Mouse (Mus musculus) mesoderm, embryonic 11.5 days (tissue): ENCODE results near the gene Pou2f1.

Experiments
- DNase-seq: peaks from one replicate; pipeline ENCODE4 v3.0.0-alpha.2; 2012; ENCODE audit warnings: low read depth, low spot score

Pou2f1 gene

DNA sequence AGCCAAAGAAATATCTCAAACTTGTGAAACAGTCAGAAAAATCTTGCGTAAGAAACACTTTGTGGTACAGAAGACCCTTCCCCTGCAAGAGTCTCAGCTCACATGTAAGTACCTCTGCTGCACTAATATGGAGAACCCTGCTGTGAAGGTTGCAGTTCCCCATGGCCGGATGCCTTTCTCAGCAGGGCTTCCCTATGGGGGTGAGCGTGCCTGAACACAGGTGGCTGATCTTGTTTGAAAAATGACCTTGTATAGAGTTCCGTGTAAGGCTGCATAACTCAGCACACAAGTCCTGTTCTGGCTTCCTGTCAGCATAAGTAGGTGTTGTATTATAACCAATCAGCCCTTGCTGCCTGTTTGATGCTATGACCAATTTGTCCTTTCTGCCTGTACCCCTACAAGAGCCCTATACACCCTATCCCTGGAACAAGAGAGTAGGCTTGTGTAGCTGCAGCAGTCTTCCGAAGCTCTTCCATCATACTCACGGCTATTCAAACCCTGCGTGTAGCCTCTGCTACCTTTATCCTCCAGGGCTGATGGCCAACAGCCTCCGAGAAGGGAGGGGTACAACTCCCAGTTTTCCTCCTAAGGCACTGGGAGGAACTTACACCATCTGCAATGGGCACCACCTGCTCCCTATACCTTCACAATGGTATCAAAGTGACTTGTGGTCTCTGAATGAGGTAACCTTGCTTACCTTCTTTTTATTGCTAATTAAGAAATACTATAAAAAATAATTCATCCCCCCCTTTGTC, 120.2 kb downstream of the Pou2f1 start:
- DNase-seq: peak; percentile 51

- no peak for DNase-seq
Observed at GRCm38 (mm10) chr1:165878751-165879150, 123.7 kb downstream of the Pou2f1 start.

- no peak for DNase-seq
Observed at GRCm38 (mm10) chr1:165875520-165876284, 126.8 kb downstream of the Pou2f1 start.

DNA sequence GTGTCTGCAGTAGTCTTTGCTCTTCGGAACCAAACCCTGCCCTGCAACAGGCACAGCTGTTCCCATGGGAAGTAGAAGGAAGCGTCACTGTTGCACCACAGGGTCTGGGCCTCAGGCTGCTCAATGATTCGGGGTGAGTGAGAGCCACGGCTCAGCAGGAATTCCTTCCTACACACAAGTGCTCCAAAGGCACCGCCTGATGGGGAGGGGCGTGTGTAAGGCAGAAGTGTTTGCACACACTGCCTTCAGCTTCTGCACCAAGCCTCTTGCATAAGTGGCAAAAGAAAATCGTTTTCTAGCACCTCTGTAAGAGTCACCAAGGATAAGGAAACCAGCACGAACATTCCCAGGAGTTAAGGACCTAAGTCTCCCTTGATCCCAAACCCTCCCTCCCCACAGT, 127.8 kb downstream of the Pou2f1 start:
- no peak for DNase-seq

- DNase-seq: no peak
Observed at GRCm38 (mm10) chr1:165868659-165869058, 133.8 kb downstream of the Pou2f1 start.

DNA sequence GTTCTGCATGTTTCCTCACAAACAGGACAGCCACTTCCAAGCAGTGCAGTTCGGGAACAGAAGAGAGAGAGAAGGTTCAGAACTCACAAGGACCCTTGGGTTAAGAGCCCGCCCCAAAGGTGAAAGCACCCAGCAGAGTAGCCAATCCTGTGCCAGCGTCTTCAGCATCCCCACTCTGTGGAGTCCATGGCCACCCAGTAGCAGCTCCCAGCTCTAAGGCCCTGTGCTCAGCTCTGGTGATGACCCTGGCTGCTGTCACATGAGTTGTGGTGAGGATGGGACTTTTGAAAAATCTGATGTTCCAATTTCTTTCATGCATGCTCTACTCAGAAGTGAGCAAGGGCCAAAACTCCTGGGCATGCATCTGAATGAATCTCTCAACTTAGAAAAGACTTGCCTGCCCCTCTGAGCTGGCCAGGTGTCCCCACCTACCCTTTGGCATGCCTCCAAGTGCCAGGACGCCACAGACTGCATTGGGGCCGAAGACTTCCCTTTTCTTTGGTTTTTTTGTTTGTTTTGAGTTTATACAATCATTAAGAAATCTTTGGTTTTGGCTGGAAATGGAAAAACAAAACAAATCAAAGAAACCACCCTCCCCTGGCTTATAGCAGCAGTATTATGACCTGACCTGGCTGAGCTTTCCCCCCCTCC, 135.7 kb downstream of the Pou2f1 start:
- DNase-seq: no peak

DNA sequence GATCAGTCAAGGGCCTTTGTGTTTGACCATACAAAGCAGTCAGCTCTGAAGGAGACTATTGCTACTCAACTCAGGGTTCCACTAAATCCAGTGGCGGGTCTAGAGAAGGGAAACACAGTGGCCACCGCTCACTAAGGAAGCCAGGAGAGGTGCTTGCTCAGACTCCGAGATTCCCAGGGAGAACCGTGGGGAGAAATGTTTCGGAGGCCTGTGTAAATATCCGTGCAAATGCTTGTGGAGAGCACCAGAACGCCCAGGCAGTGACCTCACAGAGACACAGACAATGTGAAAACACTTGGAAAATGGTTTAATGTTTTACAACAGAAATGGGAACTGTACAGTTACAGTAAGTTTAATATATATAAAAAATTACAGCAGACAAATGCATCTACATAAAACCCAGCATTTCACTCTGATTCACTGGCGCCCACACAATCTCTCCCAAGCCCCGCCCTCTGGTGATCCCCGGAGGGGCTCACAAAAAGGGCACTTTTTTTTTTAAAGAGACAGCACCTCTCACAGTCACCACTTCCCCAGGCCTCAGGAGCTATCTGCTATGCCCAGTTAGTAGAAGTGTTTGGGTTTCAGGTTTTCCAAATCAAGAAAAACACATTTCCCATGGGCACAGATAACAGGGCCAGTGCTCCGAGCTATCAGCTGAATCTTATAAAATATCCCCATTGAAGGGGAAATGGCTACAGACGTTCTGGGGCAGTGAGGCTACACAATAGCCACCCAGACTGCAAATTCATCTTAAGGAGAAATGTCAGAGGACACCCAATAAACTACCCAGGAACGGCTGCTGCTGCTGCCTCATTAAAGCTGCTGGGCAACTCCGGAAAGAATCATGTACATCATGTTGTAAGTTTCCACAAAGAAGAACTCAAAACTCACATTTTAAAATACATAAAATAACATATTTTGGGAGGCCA, 137.3 kb downstream of the Pou2f1 start:
- no peak for DNase-seq

DNA sequence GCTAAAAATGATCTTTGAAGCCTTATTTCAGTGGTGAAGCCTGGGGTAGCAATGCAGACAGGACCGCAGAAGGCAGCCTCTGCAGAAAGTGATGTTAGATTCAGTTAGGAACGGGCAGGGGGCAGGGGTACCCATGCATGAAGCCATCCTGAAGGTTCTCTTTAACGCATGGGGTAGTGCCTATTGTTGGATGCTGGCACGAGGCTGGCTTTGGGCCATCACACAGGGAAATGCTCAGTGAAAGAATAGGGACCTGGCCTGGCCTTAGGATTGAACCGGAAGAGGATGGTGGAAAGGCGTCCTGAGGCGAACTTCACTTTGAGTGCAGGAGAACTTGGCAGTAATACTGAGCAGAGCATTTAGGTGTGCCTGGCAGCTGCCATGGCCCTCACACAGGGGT, 140.4 kb downstream of the Pou2f1 start:
- no peak for DNase-seq

DNA sequence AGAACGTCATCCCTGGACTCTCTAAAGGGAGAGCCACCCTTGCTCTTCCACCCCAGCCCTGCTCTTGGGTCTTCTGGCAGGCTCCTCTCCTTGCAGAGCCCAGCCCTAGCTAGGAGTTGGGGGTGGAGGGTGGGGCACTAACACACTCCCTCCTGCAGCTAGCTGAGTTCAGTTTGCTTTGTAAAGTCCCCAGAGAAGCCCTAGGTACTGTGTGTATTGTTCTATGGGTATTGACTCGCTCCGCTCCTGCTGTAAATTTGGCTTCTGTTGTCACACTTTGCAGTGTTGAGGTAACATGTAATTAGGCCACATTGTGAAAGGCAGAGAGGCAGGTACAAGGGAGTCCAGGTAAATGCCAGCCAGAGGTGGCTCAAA, 141.3 kb downstream of the Pou2f1 start:
- DNase-seq: no peak

- DNase-seq: no peak
Observed at GRCm38 (mm10) chr1:165860373-165861234, 141.9 kb downstream of the Pou2f1 start.

- no peak for DNase-seq
Observed at GRCm38 (mm10) chr1:165858356-165858755, 144.1 kb downstream of the Pou2f1 start.

DNA sequence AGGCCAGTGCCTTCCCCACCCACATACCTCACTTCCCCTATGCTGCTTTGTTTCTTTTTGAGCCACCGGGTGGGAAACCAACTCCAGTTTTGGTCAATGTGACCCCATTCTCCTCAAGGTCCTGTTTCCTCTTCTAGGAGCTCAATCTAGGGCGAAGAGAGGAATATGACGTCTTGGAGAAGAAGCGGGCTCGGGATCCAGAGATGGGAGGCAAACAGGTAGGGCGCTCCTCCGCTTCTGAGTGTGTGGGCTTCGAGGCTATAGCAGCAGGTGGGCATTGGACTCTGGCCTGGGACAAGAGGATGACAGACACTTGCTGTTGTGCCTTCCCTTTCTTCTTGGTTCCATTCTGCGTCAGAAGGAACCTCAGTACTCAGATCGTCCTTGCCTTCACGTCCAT, 145.2 kb downstream of the Pou2f1 start:
- no peak for DNase-seq

DNA sequence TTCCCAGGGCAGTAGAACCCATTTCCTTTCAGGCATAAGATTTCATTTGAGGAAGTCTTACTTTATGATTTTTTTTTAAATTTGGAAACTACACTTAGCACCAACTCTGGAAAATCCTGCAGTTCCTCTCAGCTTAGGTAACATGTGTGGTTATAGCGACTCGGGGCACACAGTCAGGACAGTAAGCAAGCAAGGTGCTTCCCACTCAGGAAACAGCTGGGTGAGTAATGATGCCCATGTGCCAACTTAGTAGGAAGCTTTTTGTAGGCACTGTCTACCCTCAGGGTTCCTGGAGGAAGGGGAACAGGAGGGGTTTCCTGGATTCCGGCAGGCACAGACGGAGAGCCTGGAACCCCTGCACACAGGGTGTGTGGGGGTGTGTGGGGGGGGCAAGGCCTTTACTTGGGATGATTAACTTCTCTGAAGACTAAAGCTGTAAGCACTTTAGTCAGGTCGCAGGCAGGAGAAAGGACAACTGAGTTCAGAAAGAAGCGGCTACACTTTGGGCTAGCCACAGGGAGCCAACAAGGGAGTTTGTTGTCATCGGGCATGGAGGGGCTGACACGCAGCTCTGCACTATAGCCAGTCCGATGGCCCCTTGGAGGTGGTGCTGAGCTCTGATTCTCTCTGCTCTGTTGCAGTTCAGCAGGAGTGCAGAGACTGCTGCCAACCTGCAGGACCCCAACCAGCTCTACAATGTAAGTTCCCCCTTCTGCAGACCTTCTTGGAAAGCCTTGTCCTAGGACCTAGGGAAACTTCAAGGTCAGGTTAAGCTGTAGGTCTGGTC, 146.5 kb downstream of the Pou2f1 start:
- DNase-seq: no peak

DNA sequence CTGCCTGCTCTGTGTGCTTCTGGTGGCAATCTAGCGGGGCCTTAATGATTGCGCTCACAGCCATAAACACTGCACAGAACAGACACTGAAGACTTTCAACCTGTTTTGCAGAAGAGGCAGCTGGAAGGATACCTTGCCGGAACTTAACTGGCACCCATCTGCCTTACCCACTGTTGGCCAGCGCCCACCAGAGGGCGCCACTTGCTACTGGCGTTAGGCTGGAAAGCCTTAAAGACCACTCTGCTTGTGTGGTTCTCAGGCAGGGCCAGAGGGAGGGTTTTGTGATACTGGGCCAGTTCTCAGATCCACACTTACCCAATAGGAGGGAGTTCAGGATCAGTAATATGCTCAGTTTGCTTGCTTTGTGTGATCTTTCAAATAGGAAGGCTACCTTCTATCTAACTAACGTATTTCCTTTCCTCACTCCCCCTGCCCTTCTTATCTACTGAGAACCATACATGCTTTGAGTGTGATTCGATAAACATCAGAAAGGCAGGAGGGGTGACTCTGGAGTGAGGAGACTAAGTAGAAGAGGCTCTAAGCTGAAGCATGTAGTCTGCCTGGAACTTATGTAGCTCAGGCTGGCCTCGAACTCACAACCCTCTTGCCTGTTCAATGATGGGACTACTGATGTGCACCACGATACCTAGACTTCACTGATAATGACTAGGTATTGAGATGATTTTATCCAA, 148.6 kb downstream of the Pou2f1 start:
- peak; percentile 87 for DNase-seq

GRCm38 (mm10) chr1:165853131-165853721, 149.3 kb downstream of the Pou2f1 start:
- no peak for DNase-seq

GRCm38 (mm10) chr1:165852131-165852530, 150.3 kb downstream of the Pou2f1 start:
- no peak for DNase-seq

DNA sequence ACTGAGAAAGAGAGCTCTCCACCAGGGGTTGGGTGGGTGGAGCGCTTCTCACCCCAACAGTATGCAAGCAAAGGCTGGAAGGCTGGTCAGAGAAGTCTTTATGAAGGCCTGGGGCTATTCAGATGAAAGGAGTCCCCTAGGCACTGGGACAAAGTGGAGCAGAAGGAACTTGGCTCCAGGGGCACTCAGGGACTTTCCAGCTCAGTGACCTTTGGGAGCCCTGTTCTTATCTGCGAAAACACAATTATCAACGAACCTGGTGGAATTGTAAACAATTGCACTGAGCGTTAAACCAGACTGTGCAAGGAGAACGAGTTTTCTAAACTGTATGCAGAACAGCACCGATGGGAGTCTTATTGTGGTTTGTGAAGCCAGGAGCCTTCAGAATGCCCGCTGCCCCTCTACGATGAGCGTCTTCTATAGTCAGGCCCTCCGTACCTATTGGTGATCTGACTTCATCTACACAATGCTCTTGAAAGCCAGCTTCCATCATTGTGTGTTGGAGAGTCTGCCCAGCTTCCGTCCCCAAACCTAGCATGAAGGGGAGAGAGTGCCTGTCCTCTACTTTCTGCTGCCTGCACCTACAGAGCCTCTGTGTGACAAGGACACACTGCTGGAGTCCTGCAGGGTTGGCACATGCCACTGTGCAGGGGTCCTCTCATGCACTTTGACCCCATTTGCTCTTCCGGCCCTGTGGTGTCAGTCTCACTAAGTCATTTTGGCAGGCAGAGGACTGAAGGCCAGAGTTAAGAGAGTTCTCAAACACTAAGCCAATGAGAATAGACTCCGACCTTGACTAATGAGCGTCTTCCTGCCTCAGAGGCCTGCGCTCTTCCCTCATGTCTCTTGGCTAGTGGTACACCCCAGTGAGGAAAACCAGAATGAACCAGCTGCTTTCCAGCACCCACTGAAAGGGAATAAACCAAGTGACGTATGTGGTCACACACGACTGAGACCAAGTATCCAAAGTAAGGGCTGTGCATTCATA, 152.7 kb downstream of the Pou2f1 start:
- DNase-seq: no peak

GRCm38 (mm10) chr1:165848881-165849280, 153.6 kb downstream of the Pou2f1 start:
- no peak for DNase-seq
